Mouse (Mus musculus) kidney, postnatal 25 days (tissue): ENCODE measurements at regions not wholly inside any gene's neighbourhood (a gene's known extent, or its start where the extent isn't known, plus 50 kb on each side); places are given as distances from the start of the nearest gene placed in this dataset.

Experiments used
- DNase-seq, 2 experiments: peaks; one replicate each; pipeline ENCODE4 v3.0.0; 2021; ENCODE audit warnings: mixed read lengths in 2 of 2

DNA sequence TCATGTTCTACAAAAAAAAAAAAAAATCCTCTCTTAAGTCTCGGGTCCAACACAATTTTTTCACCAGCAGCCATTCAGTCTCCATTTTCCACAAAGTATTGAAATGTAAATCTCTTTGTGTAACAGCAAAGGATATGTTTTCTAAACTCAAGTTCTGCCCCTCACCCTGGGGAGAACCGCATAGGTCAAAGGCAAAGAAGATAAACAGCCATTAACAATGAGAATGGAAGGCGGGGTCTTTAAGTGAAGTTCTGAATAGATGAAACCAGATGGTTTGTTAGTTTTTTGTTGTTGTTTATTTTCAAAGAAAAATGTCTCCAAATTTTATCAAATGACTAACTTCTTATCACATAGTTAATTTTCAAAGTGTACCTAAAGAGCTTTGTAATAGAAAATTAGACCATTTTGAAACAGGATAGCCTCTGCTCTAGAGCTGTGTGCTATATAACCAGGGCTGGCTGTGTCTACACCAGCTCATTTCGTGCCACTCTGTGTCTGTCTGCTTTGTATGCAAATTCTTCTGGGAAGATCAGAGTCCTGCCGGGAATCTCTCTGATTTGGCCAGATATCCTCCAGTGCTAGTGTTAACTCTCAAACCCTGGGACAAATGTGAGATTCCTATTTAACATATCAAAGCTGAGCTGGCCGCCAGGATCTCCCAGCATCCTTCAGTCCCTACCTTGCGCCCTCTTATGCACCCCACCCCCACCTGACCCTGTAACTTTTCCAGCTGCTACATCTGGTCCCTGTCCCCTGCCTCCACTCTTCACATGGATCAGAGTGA, 240.9 kb downstream of the Qk start:
- DNase-seq = no peak

DNA sequence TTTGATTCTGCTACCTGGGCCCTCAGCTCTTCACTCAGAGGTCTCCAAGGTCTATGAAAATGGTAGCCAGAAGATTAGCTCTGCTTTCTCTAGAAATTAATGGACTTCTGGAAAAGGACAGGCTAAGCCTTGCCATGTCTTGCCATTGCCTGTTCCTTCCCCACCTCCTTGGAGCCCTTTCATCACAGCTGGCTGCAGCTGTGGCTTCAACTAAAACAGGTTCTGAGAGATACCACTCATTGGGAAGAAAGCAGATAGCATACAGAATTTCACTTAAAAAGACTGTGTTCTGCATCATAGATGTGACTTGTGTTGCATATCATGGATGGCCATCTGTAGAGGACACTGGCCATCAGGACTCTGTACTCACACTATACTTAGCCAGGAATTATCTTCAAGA, 246.4 kb downstream of the Qk start:
- no peak for DNase-seq

DNA sequence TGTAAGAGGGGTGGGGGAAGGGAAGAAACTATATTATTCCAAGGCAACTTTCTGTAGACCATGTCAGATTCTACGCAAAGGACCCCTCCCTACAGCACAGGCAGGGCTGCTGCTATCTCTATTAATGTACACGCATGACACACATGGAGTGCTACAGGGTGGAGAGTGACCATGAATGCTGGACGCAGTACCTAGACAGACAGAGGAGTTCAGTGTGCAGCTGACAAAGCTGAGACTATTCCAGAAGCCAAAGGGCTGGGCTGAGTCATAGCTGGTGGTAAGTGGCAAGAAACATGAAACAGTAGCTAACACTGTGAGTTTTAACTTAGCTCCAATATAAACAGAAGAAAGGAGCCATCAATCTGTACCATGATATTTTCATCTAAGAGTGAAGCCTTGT, 250.4 kb downstream of the Qk start:
- no peak for DNase-seq

DNA sequence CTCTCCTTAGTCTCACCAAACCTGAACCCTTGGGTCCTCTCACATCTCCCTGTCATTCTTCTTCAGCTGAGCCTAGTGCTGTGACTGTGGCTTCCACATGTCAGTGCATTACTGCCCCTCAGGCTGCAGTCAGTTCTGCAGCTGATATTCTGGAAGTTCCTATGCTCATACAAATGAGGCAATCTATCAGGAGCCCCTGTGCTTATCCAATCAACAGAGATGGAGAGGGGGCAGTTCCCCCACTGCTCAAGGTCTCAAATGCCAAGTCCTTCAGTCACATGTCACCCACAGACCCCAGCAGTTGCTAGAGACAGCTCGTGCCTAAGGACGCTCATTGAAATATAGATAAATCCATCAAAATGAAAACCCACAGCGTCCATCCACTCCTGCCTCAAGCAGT, 254.5 kb downstream of the Qk start:
- DNase-seq = no peak

DNA sequence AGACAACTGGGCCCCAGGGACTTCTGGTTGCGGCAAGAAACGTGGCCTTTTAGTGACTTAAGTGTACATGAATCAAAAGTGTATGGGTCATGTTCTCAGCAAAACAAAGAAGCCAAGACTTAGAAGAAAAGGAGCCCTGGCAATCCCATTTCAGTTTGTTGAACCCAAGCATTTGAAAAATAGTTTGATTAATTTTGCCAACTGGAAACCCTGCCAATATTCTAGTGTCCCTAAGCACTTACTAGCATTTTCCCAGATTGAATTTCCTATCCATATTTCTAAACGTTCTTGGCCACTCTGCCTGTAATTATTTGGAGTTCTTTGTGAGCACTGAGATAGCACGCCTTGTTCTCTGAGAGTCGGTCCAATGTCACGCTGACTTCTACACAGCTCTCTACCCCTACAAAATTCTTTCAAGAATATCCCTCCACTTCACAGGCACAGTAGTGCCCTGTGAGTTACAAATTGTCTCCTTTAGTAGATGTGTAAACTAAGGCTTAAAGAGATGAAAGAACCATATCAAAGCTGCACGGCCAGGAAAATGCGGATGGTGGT, 257.0 kb downstream of the Qk start:
- DNase-seq = peak in 1 of 2 experiments; percentile 4

DNA sequence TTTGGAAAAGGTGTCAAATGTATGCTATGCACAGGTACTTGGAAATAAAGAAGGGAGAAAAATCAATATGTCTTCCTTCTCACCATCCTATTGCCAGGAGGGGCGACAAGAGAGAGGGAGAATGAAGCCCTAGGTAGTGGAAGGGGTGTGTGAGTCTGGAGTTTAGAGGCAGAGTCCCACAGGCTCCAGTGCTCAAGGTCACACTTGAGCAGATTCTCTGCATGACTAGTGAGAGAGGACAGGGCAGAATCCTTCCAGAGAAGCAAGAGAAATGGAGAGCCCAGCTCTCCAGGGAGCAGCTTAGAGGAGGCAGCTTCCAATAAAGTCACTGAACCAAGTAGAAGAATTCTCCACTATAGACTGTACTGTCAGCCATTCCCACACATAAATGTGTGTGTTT, 261.9 kb downstream of the Qk start:
- peak in 1 of 2 experiments; percentile 33 for DNase-seq

DNA sequence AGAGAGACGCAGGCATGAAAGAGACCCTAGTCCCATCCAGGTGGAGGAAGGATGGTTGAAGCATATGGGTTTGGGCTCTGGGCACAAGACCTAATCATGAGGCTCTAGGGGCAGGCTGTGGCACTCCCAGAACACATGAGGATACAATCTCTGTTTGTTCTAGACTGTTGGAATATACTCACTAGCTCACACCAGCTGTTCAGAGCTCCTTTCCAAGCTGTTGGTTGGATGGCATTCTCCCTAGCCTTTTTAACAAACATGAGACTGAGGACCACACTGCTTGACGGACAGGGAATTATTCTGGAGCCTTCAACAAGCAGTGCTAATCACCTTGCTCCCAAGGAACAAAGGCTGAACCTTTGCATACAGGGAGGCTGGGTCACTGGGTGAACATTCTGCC, 263.6 kb downstream of the Qk start:
- DNase-seq = peak in 1 of 2 experiments; percentile 10

DNA sequence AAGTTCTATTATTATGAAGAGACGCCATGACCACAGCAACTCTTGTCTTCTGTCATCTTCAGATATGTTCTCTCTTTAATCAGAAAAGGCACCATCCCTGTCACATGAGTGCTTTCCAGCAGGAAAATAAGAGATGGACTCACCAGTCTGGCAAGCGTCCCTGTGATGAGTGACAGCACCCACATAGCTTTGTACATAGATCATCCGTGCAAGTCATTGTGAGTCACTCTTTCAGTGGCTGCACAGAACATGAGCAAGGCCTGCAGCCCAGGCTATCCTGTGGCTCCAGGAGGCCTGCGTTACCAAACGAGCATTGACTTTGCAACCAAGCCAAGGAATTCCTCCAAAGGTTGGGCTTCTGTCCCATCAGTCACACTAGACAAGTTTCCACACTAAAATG, 265.3 kb downstream of the Qk start:
- peak in 1 of 2 experiments; percentile 15 for DNase-seq

DNA sequence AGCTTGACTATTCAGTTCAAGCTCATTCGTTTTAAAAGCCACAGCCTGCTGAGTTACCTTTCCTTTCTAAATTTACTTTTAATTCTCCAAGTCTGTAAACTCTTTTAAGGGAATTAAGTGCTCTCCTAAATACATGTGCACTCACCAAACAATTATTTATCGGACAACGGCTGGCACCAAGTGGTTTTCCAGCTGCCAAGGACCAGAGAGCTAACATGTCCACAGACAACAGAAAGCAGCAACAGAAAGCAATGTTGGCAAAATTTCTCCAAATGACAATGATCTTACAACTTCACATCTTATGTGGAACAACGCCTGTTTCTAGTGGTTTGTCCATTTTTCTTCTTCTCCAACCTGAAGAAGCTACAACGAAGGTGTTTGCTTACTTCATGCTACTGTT, 275.3 kb downstream of the Qk start:
- no peak for DNase-seq

DNA sequence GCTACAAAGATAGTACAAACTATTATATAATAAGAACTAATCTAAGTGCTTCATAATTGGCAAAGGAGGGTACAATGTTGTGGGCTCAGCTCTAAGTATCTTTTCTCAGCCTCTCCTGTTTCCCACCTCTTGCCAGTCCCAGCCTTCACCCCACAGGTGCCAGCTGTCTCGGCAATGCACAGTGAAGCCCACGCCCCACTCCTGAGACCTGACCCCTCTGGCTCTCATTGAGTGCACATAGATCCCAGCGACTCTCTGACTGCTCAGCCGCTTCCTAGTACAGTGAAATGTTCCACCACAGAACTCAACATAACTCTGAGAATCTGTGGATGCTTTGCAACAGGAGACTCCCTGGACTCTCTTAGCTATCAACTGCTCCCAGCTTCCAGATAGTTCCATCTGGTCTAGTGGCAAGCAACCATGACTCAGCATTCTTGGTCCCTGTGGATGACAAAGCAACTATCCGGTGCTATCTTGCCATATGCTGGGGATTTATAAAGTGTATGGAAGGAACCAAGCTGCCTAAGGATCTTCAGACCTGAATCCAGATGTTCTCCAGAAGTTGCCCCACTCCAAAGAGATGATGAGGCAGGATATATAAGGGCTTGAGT, 277.5 kb downstream of the Qk start:
- no peak for DNase-seq

DNA sequence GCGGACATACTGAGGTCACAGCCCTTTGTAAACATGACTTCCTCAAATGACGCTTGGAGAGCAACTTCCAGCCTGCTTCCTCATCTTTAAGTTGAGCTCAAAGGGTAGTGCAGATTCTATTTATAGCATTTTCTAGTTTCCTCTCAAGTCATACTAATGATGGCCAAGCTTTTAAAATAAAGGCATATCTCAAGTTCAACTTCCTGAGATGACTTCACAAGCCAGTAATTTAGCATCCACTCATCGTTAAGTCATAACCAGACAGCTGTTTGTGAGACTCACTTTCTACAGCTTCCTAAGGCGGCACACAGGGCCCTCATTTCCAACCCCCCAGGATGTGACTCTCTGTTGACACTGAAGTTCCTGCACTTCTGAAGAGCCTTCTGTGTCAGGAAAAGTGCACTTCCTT, 278.7 kb downstream of the Qk start:
- DNase-seq = peak; percentile 30 to 66

DNA sequence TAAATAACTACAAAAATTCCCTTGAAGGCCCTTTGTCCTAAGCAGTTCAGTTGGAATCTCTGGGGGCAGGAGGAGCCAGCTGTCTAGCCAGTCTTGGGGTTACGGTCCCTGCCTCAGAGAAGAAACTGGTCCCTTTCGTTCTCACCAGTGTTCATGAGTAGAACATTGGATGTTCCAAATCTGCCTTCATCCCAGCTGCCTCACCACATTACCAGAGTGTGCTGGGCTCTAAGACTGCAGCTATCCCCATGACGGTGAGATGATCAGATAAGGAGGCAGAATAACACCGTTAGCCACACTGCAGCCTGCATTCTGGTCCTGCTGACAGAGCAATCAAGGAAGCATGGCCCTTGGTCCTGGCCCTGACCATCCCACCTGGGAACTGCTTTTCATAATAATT, 279.3 kb downstream of the Qk start:
- no peak for DNase-seq

DNA sequence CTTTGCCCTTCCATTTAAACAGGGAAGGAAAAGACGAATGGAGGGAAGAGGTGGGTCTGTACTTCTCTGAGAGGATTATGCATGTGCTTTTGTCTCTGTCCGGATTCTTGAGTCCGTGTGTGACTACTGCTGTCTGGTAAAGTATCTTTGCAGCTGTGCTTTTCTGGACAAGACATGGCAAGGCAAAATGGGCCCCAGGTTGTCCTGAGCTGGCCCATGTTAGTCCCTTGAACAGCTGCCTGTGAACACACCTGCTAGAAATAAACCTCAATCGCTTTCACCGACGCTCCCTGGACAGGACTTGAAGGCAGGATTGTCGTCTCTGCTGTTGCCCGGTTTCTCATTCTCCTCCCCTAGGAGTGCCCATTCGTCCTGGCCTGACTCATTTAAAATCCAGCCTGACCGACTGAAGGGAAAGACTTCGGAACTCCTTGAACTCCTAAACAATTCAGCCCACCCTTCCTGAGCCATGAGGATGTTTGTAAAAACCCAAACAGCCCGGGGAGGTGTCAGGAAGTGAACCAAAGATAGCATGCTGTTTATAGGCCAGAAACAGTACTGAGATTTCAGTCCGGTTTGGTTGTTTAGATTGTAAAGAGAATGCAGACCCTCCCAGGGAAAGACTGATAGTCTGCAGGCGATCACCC, 281.7 kb downstream of the Qk start:
- DNase-seq = peak; percentile 31 to 62

DNA sequence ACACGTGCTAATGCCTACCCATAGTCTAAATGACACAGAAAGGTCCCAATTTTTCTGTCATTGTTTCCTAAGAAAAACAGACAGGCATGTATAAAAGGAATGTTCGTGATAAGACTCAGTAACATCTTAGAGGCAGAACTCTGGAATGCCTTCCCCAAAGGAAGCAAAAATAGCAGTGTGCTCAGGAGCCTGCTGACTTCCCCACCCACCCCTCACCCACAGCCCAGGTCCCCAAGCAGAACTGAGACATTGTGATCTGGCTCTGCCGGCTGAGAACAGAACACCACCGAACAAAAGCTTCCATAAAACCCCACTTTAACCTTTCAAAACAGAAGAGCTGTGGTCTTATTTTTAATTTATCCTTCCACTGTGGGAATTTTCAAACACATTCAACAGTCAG, 286.1 kb downstream of the Qk start:
- DNase-seq = no peak

DNA sequence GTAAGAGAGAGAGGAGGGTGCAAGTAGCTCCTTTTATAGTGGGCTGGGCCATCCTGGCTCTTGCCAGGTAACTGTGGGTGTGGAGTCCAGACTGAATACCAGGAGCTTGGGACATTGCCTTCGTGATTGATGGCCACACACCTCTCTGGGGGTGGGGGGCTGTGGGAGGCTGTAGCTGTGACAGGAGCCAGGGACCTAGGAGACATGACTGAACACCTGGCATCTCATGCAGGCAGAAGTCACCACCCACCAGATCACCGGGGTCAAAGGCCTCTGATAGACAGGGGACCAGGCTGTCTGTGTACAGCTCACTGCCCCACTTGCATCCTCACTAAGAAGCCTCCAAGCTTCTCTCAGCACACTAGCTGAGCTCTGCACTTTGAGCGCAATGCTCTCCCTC, 288.6 kb downstream of the Qk start:
- no peak for DNase-seq

DNA sequence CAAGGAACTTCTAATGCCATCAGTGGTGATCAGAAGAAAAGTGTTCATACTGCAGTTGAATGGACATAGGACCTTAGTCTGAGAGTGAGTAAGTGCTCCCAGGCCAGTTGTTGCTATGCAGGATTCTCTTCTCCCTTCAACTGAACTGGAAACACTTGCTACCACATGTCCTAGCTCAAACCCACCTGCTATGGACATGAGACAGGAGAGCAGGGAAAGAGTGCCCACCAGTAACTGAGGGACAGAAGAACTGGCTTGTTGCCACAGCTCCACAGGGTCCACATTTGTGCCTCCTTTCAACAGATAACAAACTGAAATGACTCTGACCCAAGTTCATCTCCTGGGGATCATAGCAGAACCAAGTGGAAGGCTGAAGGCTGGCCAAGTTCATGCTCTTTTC, 292.9 kb downstream of the Qk start:
- DNase-seq = no peak

DNA sequence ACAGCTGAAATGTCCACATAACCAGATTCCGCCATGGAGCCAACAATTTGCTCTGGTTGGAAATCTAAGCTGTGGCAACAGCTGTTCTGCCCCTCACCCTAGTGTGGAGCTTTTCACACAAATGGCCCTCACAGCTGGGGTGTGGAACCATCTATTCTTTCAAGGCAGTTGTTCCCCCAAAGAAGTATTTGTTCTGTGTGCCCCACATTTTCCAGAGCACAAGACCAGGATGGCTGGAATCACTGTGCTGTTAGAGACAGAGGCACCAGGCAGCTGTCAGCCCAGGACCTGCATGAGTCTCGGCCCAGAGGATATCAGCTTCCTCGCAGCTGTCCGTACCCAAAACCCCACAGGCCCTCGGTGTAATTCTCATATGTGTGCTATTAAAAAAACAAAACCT, 294.4 kb downstream of the Qk start:
- DNase-seq = no peak

DNA sequence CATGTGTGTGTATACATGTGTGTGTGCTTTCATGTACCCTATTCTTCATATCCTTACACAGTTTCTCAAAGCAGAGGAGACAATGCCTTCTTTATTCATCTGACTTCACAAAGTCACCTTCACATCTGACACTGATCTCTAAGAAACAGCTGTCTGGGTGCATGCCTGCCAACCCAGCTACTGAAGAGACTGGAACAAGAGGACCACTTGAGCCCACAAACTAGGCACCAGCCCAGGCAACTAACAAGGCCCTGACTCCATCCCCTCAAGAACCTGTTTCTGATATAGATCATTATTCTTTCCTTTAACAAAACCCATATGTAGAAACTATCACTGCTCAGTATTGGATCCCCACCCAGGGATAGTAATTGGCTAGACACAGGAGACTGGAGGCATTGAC, 295.3 kb downstream of the Qk start:
- no peak for DNase-seq

DNA sequence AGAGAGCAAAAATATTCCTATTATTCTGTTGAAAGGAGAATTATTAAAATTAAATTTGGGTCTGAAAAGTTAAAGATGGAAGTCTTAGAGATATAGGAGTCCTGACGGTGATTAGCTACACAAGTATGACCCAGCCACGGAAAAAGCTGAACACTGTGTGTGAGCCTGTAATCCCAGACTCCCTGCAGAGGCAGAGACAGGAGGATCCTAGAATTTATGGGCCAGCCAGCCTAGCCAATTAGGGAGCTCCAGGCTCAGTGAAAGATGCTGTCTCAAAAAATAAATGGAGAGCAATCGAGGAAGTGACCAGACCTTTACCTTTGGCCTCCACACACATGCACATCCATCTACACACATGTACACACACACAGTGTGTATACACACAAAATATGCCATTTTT, 307.5 kb downstream of the Qk start:
- no peak for DNase-seq

DNA sequence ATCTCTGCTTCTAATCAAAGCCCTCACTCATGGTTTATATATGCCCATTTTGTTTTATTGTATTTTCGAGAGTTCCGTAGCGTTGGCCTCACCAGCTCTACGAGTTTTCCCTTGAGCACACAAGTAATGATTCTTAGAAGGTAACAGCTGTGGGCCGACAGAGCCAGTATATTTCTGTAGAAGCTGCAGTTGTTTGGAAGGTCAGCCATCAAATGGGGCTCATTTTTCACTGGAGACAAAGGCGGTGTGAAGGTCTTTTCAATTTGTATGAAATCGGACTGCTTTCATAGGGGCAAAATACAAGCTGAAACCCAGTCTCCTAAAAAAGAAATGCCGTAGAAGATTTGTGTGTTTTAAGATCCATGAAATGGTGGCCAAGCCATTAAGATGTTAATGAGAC, 307.9 kb downstream of the Qk start:
- no peak for DNase-seq

DNA sequence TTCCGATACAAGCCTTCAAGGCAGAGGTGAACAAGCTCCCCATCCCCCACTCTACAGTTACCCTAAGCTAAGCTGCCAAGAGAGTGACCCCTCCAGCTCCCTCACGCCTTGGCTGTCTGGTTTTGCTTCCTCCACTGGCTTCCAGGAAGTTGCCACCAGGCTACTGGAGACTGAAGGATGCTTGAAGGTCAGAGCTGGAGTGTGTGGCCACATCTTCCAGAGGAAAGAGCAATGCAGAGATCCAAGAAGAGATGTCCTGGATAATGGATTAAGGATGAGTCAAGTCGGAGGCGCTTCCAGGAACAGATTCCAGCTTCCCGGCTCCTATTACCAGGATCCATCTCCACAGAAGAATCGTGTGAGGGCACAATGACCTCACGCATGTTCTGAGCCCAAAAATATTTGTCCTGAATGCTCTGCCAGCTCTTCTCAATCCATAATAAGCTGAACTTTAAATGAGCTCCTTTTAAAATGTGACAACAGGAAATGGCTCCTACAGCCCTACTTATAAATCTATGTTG, 318.5 kb downstream of the Qk start:
- peak; percentile 63 to 80 for DNase-seq

DNA sequence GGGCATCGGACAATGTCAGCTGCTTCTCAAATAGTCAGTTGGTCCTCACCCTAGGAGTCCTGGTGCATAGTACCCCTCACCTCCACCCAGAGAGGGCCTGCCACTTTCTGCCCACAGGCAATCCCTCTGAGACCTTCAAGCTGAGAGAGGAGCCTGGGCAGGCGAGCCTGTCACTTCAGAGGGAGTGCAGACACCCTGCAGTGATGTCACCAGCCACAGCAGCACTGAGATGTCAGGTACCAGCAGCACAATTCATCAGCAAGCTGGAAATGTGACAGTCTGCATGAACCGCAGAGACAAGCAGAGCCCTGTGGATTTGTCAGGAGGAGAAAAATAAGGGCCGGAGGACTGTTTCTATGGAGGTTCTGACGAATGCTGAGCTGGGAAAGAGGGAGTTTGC, 324.3 kb downstream of the Qk start:
- no peak for DNase-seq

DNA sequence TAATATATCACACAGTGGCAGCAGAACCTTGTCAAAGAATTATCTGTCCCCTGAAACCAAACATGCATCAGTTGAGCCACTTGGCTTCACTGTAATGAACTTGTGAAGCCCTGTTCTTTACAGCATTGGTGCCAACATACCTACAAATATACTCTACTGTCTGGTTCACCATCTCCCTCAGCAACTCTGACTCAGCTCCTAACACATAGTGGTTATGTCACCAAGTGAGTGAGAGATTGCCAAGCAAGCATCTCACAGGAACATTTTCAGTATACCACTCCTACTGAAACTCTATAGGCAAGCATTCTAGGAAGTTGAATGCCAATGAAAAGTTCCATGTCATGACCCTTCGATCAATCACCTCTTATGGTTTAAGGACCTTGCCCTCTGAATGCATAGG, 321.2 kb upstream of the Pabpc6 start:
- DNase-seq = no peak

DNA sequence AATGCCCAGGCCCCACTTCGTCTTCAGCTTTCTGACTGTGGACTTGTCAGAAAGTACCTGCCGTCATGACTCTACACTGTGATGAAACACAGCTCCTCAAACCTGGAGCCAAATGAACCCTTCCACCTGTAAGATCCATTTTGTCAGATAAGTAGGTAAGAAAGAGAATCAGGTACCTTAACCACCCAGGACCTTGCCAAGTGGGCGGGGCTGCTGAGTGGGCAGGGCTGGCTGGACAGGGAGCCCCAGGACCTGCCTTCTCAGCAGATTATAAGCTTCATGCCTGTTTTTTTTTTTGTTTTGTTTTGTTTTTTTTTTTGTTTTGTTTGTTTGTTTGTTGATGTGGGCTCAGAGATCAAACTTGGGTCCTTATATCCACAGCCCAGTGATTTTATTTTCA, 311.8 kb upstream of the Pabpc6 start:
- DNase-seq = no peak
